Mouse (Mus musculus) lung, postnatal 25 days (tissue): ENCODE results near the gene Dcst2.

Experiments used
- DNase-seq: peaks from one replicate; pipeline ENCODE4 v3.0.0; 2022; ENCODE audit warnings: low spot score

The Dcst2 gene

DNA sequence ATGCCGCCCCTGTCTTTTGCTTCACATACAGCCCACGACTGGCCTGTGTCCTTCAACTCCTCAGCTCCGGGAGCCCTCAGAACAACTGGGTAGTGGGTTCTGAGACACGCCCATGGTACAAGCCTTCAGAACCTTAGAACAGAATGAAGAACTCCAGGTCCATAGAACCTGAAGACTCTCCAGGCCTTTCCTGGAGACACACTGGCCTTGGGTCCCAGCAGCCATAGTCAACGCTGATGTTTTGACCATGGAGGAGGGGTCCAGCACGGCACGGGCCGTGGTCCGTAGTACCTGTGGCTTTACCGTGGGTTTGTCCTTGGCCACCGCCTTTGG, 3.3 kb downstream of the Dcst2 start, which contains the start of gene Dcst1:
Gene Dcst1 (minus strand): TSS at position 101 of the 333 bp plus-strand sequence.
- DNase-seq: no peak

DNA sequence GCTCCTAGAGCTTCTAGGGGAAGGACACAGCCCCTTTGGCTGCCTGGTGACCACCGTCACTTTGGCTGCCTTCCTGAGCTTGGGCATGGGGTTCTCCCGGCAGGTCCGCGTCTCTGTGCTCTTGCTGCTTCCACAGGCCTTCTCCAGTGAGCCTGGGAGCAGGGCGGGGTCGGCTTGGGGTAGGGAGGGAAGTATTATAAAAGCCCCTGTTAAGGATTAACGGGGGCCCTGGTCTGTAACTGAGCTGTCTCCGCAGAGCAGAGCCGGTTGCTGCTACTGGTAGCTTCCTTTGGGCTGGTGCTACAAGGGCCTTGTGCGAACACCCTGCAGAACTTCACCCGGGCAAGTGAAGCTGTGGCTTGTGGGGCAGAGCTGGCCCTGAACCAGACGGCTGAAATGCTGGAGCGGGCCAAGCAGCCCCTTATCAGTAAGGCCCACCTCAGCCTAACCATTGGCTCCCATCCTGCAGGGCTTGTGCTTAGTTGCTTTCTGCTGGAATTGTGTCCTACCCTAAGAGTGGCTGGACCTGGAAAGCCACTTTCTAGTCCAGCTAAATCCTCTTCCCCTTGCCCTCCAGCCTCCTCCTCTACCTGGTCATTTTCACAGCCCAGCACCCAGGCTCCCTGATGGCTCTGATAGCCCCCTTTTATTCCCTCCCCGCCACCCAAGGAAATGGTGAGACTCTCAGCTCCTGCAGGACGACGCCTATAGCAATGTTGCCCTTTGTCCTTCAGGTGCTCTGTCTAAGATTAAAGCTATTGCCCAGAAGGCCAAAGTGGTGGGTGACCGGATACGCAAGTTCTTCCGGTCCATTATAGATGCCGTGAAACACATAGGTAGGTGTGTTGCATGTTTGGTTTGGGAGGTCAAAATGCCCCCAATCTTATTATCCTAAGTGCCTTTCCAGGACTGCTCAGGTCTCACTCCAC, 4.0 kb downstream of the Dcst2 start:
- no peak for DNase-seq

DNA sequence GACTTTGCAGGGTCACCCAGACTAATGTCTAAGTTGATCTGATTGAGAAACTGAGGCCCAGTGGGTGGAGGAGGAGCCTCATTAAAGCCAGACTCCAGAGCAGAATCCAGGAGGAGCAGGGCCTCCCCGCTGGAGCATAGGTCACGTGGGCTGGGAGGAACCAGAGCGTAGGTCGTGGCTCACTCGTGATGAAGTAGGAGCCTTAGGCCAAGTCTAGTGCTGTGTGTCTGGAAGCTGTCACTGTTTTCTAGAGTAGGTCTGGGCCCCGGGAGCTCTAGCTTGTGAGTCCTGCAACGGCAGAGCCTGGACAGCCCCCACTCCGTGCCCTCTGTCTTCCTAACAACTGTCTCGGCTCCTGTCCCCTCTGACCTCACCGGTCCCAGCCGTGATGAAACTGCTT, 5.6 kb downstream of the Dcst2 start:
- DNase-seq: no peak

DNA sequence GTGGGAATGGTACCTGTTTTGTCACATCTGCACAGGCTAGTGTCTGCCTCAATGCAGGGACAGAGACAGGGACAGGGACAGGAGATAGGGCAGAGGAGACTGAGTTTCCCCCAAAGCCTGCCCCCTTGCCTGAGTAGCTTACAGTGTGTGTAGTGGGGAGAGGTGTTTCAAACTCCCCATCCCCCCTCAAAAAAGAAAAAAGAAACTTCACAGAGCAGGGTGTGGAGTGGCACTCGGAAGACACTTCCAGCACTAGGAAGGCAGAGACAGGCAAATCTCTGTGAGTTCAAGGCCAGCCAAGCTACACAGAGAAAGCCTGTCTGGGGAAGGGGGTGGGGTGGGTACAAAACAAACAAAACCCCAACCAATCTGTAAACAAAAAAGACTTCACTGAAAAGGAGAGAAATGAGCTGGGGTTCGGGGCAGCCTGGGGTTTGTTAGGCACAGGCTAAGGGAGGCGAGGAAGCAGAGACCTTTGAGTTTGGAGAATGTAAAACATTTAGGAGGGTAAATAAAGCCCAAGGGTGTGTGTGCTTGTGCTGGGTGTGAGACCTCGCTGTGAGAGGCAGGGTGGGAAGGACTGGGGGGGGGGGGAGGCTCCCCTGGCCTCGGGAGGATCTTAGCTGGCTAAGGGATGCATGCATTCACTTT, 11.9 kb downstream of the Dcst2 start:
- DNase-seq: no peak

DNA sequence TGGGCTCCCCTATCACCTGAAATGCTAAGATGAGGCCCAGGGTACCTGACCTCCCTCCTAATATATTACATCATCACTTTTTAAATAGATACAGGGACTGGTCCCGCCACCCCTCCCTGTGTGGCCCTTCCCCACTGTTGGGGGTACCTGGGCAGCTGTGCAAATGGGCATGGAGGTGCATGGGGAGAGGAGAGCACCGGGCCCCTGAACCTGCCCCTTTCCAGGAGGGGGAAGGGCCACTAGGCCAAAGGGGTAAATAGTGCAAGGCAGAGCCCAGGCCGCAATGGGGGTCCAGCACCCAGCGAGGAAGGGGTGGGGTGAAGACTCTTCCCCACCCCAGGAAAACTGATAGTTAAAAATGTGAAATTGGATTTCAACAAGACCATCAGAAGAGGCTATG, 16.1 kb downstream of the Dcst2 start:
- DNase-seq: no peak

DNA sequence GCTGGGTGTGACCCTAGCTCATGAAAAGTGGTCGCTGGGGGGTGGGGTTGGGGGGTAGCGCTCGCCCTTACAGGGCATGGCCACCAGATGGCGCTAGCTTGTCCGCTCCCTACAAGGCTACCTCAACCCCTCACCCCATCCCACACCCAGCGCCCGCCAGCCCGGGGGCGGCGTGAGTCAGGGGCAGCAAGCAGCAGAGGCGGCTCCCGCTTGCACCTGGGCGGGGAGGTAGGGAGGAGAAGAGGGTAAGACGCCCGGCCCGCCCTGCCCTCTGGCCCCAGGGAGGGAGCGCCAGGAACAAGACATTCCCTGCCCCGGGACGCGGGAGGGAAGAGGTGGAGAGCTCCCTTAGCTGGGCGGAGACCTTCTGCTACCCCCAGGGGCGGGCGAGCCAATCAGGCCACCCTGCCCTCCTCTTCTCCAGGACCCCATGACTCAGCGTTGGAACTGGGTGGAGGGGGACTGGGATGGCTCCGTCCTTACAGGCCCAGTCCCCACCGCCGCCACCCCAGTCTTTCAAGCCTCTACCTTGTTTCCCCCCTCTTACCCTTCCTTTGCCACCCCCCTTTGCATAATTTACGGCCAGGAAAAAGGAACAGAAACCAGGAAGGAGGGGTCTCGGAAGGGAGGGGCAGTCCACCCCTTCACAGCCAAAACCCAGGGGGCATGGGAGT, 16.8 kb downstream of the Dcst2 start:
- DNase-seq: no peak

DNA sequence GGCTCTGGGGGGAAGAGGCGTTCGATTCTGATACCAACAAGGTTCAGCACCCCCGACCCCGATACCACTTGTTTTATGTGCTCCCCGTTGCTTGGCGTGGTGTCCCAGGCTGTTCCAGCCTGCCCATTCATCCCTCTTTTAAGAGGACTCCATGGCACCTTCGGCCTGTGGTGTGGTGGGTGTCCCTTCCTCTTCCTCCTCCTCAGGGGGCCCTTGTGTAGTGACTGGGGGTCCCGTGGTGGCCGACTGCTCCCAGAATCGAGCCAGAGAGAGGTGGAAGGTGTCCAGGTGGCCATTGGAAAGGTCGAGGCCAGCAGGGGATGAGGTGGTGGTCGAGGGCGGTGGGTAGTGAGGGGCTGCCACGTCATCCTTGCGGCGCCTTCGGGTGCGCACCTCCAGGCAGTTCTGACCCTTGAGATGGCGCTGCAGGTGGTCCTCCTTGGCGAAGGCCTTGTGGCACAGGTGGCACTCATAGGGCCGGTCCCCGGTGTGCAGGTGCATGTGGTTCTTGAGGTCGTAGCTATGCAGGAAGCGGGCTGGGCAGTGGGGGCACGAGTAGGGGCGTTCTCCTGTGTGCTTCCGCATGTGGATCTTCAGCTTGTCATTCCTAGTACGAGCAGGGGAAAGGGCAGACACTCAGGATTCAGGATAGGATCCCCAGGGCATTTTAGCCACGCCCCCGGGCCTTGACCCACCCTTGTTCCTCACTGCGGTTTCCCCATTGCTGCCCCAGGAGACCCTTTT, 17.8 kb downstream of the Dcst2 start:
- no peak for DNase-seq

DNA sequence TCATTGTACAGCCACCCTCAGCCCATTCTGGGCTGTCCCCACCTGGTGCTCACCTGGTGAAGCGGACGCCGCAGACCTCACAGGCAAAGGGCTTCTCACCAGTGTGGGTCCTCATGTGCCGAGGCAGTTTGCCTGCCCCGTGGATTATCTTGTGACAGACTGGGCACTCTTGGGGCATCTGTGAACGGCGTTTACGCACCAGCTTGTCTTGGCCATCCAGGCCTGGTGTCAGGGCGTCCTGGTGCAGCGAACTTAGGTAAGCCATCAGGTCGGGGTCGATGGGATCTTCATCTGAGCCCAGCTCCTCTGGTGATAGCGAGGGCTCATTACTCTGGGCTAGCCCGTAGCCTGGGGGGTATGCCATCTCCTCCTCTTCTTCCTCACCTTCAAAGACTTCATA, 18.5 kb downstream of the Dcst2 start:
- DNase-seq: no peak

DNA sequence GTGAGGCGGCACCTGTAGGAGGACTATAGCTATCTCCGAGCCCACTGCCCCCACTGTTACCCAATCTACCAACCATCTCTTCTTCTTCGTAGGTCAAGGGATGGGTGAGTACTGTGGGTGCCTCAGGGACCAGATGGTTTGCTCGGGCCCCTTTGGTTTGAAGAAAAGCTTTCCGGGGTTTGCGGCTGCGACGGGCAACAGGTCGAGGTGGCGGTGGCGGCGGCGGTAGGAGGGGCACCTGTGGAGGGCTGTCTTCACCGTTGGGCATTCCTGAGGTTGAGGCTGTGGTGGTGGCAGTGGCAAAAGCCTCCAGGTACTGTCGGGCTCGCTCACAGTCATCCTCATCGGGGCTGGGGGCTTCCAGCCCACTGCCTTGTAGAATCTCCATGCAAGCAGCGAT, 18.9 kb downstream of the Dcst2 start:
- no peak for DNase-seq

DNA sequence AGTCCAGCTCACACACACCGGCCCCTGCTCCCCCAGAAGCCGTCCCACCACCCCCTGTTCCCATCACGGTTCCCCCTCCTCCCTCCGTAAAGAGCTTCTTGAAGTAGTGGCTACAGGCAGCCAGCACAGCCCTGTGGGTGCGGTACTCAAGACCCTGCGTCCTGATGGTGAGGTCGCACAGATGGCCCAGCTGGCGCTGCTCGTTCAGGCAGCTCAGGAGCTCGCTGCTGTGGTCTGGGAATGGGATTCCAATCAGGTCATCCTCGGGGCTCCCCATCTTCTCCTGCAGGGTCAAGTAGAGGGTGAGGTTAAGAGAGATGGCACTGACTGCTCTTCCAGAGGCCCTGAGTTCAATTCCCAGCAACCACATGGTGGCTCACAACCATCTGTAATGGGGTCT, 19.5 kb downstream of the Dcst2 start:
- DNase-seq: no peak

DNA sequence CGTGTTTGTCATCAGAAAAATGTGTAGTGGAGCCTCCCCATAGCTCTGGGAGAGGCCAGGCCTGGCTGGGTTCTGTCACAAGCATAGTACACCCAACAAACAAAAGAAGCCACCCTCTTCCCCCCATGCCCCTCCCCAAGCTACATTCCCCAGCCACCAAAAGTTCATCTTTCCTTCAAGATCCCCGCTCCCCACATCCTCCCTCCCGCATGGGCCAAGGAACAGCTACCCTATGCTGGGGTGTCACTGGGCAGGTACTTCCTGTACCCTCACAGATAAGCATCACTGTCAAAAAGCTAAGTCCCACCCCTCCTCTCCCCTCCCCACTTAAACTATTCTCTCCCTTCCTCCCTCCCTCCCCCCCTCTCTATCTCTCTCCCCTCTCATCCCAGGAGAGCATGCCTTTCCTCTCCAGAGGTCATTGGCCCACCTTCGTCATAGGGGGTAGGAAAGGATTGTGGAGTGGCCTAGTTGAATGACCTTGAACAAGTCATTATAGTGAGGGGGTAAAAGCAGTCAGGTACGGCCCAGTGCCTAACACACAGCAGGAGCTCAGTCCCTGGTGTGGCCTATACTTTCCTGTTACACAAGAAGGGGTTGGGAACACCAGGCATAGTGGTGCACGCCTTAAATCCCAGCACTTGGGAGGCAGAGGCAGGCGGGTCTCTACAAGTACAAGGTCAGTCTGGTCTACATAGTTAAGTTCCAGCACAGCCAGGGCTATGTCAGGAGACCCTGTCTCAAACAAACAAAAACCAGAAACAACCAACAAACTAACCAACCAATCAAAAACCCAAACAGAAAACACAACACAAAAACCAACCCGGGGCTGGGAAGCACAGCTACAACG, 20.5 kb downstream of the Dcst2 start:
- no peak for DNase-seq

DNA sequence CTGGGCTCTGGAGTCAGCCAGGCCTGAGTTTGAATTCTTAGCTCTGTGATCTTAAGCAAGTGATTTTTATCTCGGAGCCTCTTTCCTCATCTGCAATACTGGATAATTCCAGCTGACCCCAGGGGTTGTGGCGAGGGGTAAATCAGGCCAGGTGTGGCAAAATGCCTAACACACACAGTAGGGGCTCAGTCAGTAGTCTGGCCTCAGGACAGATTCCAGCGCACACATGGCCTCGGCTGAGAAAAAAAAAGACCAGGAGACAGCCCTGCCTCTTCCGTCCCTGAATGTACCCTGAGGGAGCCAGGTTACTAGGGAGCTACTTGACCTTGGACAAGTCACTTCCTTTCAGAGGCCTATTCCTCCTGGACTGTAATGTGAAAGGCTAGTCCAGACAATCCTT, 21.2 kb downstream of the Dcst2 start:
- no peak for DNase-seq

DNA sequence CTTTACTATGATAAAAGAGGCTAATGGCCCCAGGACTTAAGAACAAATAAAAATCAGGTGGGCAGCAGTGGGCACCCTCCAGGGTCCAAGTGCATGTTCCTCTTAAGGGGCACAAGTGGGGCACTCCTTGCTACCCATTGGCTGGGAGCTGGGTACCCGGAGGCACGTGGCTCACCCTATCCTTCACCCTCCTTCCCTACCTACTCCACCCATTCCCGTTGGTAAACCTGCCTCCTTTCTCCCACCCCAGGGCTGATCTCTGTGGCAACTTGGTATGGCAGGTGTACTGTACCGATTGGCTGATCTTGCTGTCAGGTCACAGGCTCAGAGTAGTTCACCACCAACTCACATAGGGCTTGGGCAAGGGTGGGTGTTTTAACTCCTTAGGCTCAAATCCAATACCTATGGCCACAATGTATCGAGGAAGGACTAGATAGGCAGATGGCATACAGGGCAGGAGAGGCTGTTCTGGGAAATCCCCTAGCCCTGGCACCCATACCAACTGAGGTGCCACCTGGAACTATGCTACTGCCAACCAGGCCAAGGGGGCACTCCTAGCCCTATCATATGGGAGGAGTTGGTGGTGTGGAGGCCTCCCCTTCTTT, 22.0 kb downstream of the Dcst2 start:
- DNase-seq: no peak

DNA sequence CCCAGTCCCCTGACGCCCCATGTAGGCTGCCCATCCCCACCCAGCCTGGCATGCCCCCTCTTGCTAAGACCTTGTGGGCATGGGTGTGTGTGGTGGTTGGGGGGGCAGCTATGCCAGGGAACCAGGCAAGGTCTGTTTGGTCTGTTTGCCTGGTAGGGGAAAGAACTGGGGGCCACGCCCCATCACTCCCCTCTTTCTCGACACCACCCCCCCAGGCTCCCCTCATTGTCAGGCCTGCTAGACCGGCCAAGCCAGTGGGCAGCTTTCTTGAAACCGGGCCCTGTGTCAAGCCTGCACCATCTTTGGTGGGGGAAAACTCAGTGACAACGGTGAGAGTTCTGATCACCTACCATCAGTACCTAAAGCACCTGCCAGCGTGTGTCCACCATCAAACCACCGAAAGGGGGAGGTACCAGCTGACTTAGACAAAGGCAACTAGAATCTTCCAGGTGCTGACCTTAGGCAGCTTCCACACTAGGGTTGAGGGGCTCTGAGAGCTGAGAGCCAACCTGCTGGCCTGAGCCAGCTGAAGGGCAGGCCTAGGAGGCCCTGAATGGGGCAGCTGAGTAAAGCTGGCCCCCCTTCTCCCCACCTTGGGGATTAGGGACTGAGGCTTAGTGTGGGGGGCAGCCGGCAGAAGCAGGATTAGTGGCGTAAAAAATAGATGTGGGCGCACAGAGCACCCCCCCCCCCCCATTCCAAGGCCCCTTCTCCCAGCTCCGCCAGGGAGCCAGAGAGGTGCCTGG, 22.7 kb downstream of the Dcst2 start:
- DNase-seq: no peak

DNA sequence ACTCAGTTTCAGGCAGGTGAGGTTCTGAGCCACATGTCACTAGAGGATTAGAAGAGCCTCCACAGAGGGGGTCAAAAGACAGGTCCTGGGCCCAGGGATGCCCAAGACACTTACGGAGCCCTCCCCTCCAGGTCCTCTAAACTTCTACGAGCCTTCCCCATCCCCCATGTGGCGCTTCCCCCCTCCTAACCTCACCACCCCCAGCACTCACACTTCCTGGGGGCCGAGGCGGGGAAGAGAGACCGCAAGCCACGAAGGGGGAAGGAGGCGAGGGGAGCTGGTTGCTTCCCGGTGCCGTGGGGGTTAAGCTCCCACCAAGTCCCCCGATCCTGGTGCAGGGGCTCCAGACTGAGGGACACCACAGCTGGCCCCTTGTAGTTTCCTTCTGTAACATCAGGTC, 23.7 kb downstream of the Dcst2 start:
- no peak for DNase-seq

DNA sequence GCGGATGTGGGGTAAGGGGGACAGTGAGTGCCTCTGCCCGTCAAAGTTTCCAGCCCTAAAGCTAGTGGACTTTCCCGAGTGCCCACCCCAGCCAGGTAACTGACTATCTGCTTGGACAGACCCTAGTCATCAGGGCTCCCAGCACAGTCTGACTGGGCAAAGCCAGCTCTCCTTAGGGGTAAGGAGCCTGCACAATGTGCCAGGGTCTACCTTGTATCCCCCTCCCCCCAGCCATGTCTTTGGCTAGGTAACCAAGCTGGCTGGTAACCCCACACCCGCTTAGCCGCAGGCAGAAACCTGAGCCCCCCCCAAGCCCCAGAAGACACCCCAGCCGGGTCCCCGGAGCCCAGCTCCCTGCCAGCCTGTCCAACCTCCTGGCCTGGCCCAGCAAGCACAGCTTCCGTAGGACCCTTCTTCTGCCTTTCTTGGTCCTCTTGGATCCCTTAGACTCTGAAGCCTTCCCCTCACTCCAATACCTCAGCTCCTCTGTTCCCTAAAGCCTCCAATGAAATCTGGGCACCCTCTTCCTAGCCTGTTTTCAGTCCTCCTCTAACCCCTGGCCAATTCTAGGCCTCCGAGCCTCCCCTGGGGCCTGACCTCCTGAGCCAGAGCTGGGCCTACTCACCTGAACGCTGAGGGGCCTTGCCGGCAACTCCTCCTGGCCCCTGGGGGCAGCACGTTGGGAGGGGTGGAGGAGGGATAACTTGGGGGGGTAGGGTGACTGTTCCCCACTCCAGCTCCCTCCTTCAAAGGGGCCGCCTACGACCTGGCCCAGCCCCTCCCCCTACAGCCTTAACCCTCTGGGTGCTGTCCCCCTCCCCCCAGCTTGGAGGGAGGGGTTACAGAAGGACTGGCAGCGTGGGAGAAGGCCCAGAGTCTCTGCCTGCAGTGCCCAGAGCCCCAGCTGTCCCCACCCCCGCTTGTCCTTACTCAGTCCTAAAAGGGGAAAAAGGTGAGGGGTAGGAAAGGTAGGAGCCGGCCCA, 25.0 kb downstream of the Dcst2 start:
- no peak for DNase-seq

DNA sequence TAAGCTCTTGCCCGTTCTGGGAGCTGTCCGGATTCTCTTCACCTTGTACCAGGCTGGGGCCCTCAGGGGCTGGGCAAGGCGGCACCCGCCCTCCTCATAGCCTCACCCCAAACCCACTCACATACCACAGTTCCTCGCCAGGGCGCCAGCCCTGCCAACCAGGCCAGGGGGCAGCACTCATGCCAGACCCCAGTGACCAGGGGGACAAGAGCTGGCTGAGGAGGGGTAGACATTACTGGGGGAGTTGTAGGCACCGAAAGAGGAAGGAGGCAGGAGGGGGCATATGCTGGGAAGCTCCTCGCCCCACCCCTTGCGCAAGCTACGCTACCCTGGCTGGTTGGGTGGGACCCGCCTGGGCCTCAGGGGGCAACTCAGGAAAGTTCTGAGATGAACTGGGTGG, 25.9 kb downstream of the Dcst2 start:
- DNase-seq: no peak

DNA sequence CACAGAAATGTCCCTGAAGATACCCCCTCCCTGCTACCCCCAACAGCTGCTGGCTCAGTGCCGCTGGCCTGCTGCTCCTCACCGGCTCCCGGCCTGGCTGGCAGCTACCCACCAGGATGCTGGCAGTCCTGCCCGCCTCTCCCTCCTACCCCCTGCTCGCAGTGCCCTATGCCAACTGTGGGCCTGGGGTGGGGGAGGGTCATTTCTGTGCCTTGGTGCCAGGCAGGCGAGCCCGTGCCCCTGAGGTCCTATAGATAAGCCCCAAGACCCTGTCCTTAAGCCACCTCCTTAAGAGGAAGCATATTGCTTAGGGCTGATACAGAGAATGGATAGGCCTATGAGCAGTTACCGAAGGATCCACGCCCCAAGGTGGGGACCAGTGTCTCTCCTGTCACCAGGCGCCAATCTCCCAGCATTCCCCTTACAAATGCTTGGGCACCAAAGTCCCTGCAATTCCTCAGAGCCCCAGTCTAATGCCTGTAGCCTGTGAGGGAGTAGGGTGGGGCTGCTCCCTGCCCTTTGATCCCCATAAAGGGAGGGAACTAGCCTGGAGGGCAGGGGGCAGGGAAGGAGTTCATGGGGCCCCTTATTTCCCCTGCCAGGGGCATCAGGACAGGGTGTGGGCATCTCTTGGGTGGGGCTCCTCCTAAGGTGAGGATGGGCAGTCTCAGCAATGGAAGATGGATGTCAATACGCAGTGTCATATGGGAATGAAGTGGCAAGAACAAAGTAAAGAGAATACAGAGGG, 26.5 kb downstream of the Dcst2 start:
- no peak for DNase-seq
